Mouse (Mus musculus) intestine, postnatal 0 days (tissue): Measurements from ENCODE around the gene Arfgap3. TPM values are rescaled to one million over a fixed set of nuclear protein-coding genes. Genes with fewer than 3 reads are reported as not detected.

Source experiments
- ATAC-seq: fragments of 200-750 bp; cut with Nextera tagmentation; 2 replicates; pipeline ENCODE4 v1.8.0; 2017; ENCODE audit warnings: mild to moderate bottlenecking, moderate TSS enrichment, moderate library complexity
- H3K27ac ChIP-seq: fragments of 300-500 bp; sonication (generic); 2 replicates; pipeline ENCODE4 v1.5.1; 2014; ENCODE audit warnings: mild to moderate bottlenecking, low read depth, low read length, moderate library complexity
- H3K27me3 ChIP-seq: fragments of 300-500 bp; sonication (generic); replicated peaks from 2 replicates; pipeline ENCODE4 v1.6.1; 2014; ENCODE audit warnings: low read length, mixed read lengths; ENCODE audit not compliant: control insufficient read depth, insufficient read depth
- H3K36me3 ChIP-seq: fragments of 300-500 bp; sonication (generic); 2 replicates; pipeline ENCODE4 v1.6.1; 2014; ENCODE audit warnings: mild to moderate bottlenecking, moderate library complexity; ENCODE audit not compliant: control insufficient read depth, insufficient read depth
- H3K4me1 ChIP-seq: fragments of 300-500 bp; sonication (generic); replicated peaks from 2 replicates; pipeline ENCODE4 v1.6.1; 2014; ENCODE audit warnings: antibody characterized with exemption, low read length, mixed read lengths; ENCODE audit not compliant: control insufficient read depth, insufficient read depth
- H3K4me2 ChIP-seq: fragments of 300-500 bp; sonication (generic); replicated peaks from 2 replicates; pipeline ENCODE4 v1.6.1; 2014; ENCODE audit warnings: low read depth, mild to moderate bottlenecking, moderate library complexity
- H3K4me3 ChIP-seq: fragments of 300-500 bp; sonication (generic); 2 replicates; pipeline ENCODE4 v1.5.1; 2014; ENCODE audit warnings: low read depth, low read length
- H3K9ac ChIP-seq: fragments of 300-500 bp; sonication (generic); 2 replicates; pipeline ENCODE4 v1.6.1; 2014; ENCODE audit warnings: mild to moderate bottlenecking, low read depth, low read length
- H3K9me3 ChIP-seq: fragments of 300-500 bp; sonication (generic); 2 replicates; pipeline ENCODE4 v1.6.1; 2016; ENCODE audit warnings: mixed run types; ENCODE audit not compliant: control insufficient read depth
- CTCF ChIP-seq: sonication (generic); IDR thresholded peaks from 2 replicates; pipeline ENCODE4 v1.5.1; 2016; ENCODE audit warnings: low read depth, mild to moderate bottlenecking, control low read depth, antibody characterized with exemption, moderate library complexity
- WGBS: fragments of 180-500 bp; shearing (Covaris S2); extraction: QIAGEN DNeasy Blood & Tissue Kit; methylation state at CpG from one replicate; pipeline ENCODE4 v1.1.7; 2014; 5-methylcytosine and 5-hydroxymethylcytosine counted together
- polyA plus RNA-seq: library from polyadenylated mRNA; unstranded; fragments of >200 nt; fragmentation: Nextera tagmentation; extraction: Ambion mirVana; gene quantifications from 2 replicates; pipeline ENCODE4 v1.2.1, GENCODE M21; 2015

The Arfgap3 gene
- polyA plus RNA-seq, 1 experiment from 2014 or later, result 119 TPM

GRCm38 (mm10) chr15:83254372-83255070 lies 95.5 kb downstream of the Arfgap3 start:
- no peak for ATAC-seq
- WGBS, result 64% methylated on average over 10 of the region's 10 CpGs
- Histone ChIP-seq H3K4me2 (no peak overlapping the region), H3K36me3 (no peaks in the 10 kb centered on the region), H3K27ac (no peak overlapping the region), H3K27me3 (peaks cover 10% of the 10 kb centered on the region), H3K9ac (no peak overlapping the region), H3K4me1 (no peaks in the 10 kb centered on the region), H3K4me3 (no peak overlapping the region), H3K9me3 (no peaks in the 10 kb centered on the region)
- no peak for TF ChIP-seq CTCF

GRCm38 (mm10) chr15:83252060-83252459 lies 98.0 kb downstream of the Arfgap3 start:
- WGBS, result 66% methylated on average over 14 of the region's 14 CpGs
- H3K36me3 ChIP-seq, result no peaks in the 10 kb centered on the region
- TF ChIP-seq CTCF, result no peak
- H3K9me3 ChIP-seq, result no peaks in the 10 kb centered on the region
- ATAC-seq, result no peak
- H3K4me2 ChIP-seq, result peak overlapping the region; percentile 89
- no peak overlapping the region for H3K27ac ChIP-seq
- no peaks in the 10 kb centered on the region for H3K4me1 ChIP-seq
- no peak overlapping the region for H3K4me3 ChIP-seq
- H3K27me3 ChIP-seq, result peaks cover 10% of the 10 kb centered on the region
- no peak overlapping the region for H3K9ac ChIP-seq

GRCm38 (mm10) chr15:83251176-83252004 lies 98.7 kb downstream of the Arfgap3 start, which contains the start of gene A4galt:
Gene A4galt, minus strand, starts transcription at chr15:83251774.
- Histone ChIP-seq H3K4me3 (peak within 1 kb of the TSS; percentile 56), H3K27me3 (peaks cover 10% of the 10 kb centered on the region), H3K36me3 (no peaks in the 10 kb centered on the region), H3K4me1 (no peaks in the 10 kb centered on the region), H3K9ac (peak within 1 kb of the TSS; percentile 68), H3K27ac (no peak within 1 kb of the TSS), H3K4me2 (peak within 1 kb of the TSS; percentile 89), H3K9me3 (no peaks in the 10 kb centered on the region)
- no peak for TF ChIP-seq CTCF
- WGBS, result 2% methylated on average over 65 of the region's 66 CpGs
- peak; percentile 20 for ATAC-seq

GRCm38 (mm10) chr15:83250651-83251175 lies 99.3 kb downstream of the Arfgap3 start:
- Histone ChIP-seq H3K27me3 (peaks cover 10% of the 10 kb centered on the region), H3K36me3 (no peaks in the 10 kb centered on the region), H3K4me2 (peak overlapping the region; percentile 89), H3K9ac (peak overlapping the region; percentile 68), H3K9me3 (no peaks in the 10 kb centered on the region), H3K4me3 (peak overlapping the region; percentile 56), H3K4me1 (no peaks in the 10 kb centered on the region), H3K27ac (no peak overlapping the region)
- no peak for ATAC-seq
- WGBS, result 4% methylated on average over 20 of the region's 20 CpGs
- TF ChIP-seq CTCF, result no peak

Other genes with a start within 250 kb of the Arfgap3 start
- gene Rrp7a, start 227.4 kb downstream of the Arfgap3 start, polyA plus RNA-seq, result 32.1 and 32.7 TPM in 2 replicates
- 49.8 and 51.6 TPM in 2 replicates for gene Poldip3, start 200.9 kb downstream of the Arfgap3 start, polyA plus RNA-seq
- 117 and 126 TPM in 2 replicates for gene Cyb5r3, start 177.7 kb downstream of the Arfgap3 start, polyA plus RNA-seq
- 8.1 and 8.6 TPM in 2 replicates for gene A4galt, start 98.5 kb downstream of the Arfgap3 start, polyA plus RNA-seq
- gene Pacsin2, start 114.4 kb upstream of the Arfgap3 start, polyA plus RNA-seq, result 40.9 and 47.3 TPM in 2 replicates
- gene Ttll1, start 160.6 kb upstream of the Arfgap3 start, polyA plus RNA-seq, result 6.0 and 7.1 TPM in 2 replicates
- gene Bik, start 176.6 kb upstream of the Arfgap3 start, polyA plus RNA-seq, result 4.6 TPM in 2 replicates
- gene Tspo, start 213.3 kb upstream of the Arfgap3 start, polyA plus RNA-seq, result 105 and 118 TPM in 2 replicates
- gene Mcat, start 213.5 kb upstream of the Arfgap3 start, polyA plus RNA-seq, result 15.9 and 16.8 TPM in 2 replicates
- 14.1 and 14.7 TPM in 2 replicates for gene Ttll12, start 244.9 kb upstream of the Arfgap3 start, polyA plus RNA-seq